Mouse (Mus musculus) embryonic fibroblast, embryonic 13.5 days (primary cell): Measurements from ENCODE around the gene H2-M2.

Experiments
- CTCF ChIP-seq: IDR thresholded peaks from 2 replicates; pipeline ENCODE4 v1.5.1; 2011; ENCODE audit warnings: mild to moderate bottlenecking, control low read depth, low read length, moderate library complexity, borderline replicate concordance; ENCODE audit not compliant: insufficient read depth
- POLR2A ChIP-seq: IDR thresholded peaks from 2 replicates; pipeline ENCODE4 v1.6.1; 2011; ENCODE audit warnings: low read depth, mild to moderate bottlenecking, control low read depth, low read length, moderate library complexity

- TF ChIP-seq POLR2A, result no peak
- no peak for TF ChIP-seq CTCF
Observed at GRCm38 (mm10) chr17:37445180-37445579, 38.2 kb downstream of the H2-M2 start, which contains the start of gene Olfr108.
